Mouse (Mus musculus) CH12.LX (cell line): Measurements from ENCODE around the gene Gm49405. TPM values are rescaled to one million over a fixed set of nuclear protein-coding genes. Genes with fewer than 3 reads are reported as not detected.
"Not testable (repeated sequence)": the region's sequence is repeated elsewhere in the genome, so short reads cannot be mapped to it uniquely, and the experiment has no call there.

Source experiments
- DNase-seq: peaks from one replicate; pipeline ENCODE4 v3.0.0-alpha.2; 2013; ENCODE audit errors: extremely low read depth
- H3K27ac ChIP-seq: 2 replicates; pipeline ENCODE4 v1.5.1; 2012; ENCODE audit warnings: low read depth, mild to moderate bottlenecking, control low read depth, moderate library complexity; ENCODE audit not compliant: insufficient read depth
- H3K27me3 ChIP-seq: replicated peaks from 2 replicates; pipeline ENCODE3; 2012; ENCODE audit warnings: inconsistent platforms
- H3K36me3 ChIP-seq, 2 experiments: replicated peaks in 1 of 2; 2 replicates each; pipeline versions ENCODE3 to v1.6.1; 2012; ENCODE audit warnings: inconsistent platforms in 1 of 2, low read length in 1 of 2, mild to moderate bottlenecking in 1 of 2, mixed read lengths in 1 of 2, moderate library complexity in 1 of 2; ENCODE audit not compliant: control insufficient read depth in 1 of 2, insufficient read depth in 1 of 2
- H3K4me1 ChIP-seq, 2 experiments: 2 replicates each; pipeline ENCODE4 v1.6.1; 2012; ENCODE audit warnings: inconsistent platforms in 1 of 2, moderate library complexity in 1 of 2; ENCODE audit not compliant: insufficient read depth in 2 of 2, control insufficient read depth in 1 of 2
- H3K4me2 ChIP-seq: 2 replicates; pipeline ENCODE4 v1.6.1; 2012; ENCODE audit warnings: low read depth, mild to moderate bottlenecking, control low read depth; ENCODE audit not compliant: poor library complexity, insufficient read depth, severe bottlenecking
- H3K4me3 ChIP-seq, 3 experiments: fragments of 150-350 bp in 1 of 3; sonication (generic) in 1 of 3; replicated peaks in 1 of 3; 2 replicates each; pipeline versions ENCODE3 to v1.5.1; 2011 to 2012; ENCODE audit warnings: low read depth in 2 of 3, low read length in 2 of 3, mild to moderate bottlenecking in 2 of 3, moderate library complexity in 2 of 3, control low read depth in 1 of 3, improper control_type of control experiment in 1 of 3, inconsistent platforms in 1 of 3, mixed read lengths in 1 of 3; ENCODE audit not compliant: poor library complexity in 1 of 3
- H3K79me2 ChIP-seq: replicated peaks from 2 replicates; pipeline ENCODE4 v1.6.1; 2012; ENCODE audit warnings: mild to moderate bottlenecking, moderate library complexity; ENCODE audit not compliant: control insufficient read depth, poor library complexity, insufficient read depth, severe bottlenecking; ENCODE audit errors: extremely low read depth
- H3K9ac ChIP-seq: 2 replicates; pipeline ENCODE4 v1.6.1; 2012; ENCODE audit warnings: low read depth, mild to moderate bottlenecking, control low read depth, moderate library complexity; ENCODE audit not compliant: insufficient read depth
- H3K9me3 ChIP-seq: replicated peaks from 2 replicates; pipeline ENCODE3; 2012; ENCODE audit warnings: low read length, inconsistent platforms, mixed read lengths
- CHD1 ChIP-seq: IDR thresholded peaks from 2 replicates; pipeline ENCODE4 v1.6.1; 2012; ENCODE audit warnings: low read depth, low read length, improper control_type of control experiment, inconsistent platforms
- CTCF ChIP-seq, 2 experiments: IDR thresholded peaks in 1 of 2; conservative IDR thresholded peaks in 1 of 2; 2 replicates each; pipeline ENCODE4 v1.5.1; 2011 to 2012; ENCODE audit warnings: low read depth in 2 of 2, low read length in 2 of 2, improper control_type of control experiment in 1 of 2, inconsistent platforms in 1 of 2, mild to moderate bottlenecking in 1 of 2, moderate library complexity in 1 of 2
- E2F4 ChIP-seq: IDR thresholded peaks from 2 replicates; pipeline ENCODE4 v1.6.1; 2011; ENCODE audit warnings: low read depth, low read length, improper control_type of control experiment; ENCODE audit not compliant: insufficient replicate concordance
- GABPA ChIP-seq: IDR thresholded peaks from 2 replicates; pipeline ENCODE4 v1.6.1; 2012; ENCODE audit warnings: low read depth, low read length, improper control_type of control experiment, inconsistent platforms; ENCODE audit not compliant: insufficient replicate concordance
- JUN ChIP-seq: IDR thresholded peaks from 2 replicates; pipeline ENCODE4 v1.6.1; 2011; ENCODE audit warnings: low read depth, mild to moderate bottlenecking, low read length, improper control_type of control experiment, moderate library complexity; ENCODE audit not compliant: insufficient read depth
- JUND ChIP-seq: conservative IDR thresholded peaks from 2 replicates; pipeline ENCODE4 v1.6.1; 2011; ENCODE audit warnings: low read depth, low read length, improper control_type of control experiment
- KAT2A ChIP-seq: IDR thresholded peaks from 2 replicates; pipeline ENCODE4 v1.6.1; 2012; ENCODE audit warnings: low read length, improper control_type of control experiment, inconsistent platforms; ENCODE audit not compliant: insufficient replicate concordance
- MAFK ChIP-seq: IDR thresholded peaks from 2 replicates; pipeline ENCODE4 v1.6.1; 2011; ENCODE audit warnings: low read length, improper control_type of control experiment; ENCODE audit not compliant: insufficient replicate concordance
- POLR2AphosphoS2 ChIP-seq: IDR thresholded peaks from 2 replicates; pipeline ENCODE4 v1.6.1; 2011; ENCODE audit warnings: low read depth, low read length, improper control_type of control experiment
- dilution Hi-C: fragments of 300-500 bp; cut with MboI; formaldehyde crosslinking; loops from 2 replicates; pipeline ENCODE4 v1.14.3; 2020; ENCODE audit warnings: low sequenced_read_pairs; ENCODE audit not compliant: extremely low pct_unique_long_range_greater_than_20kb, extremely low pct_ligation_motif_present
- in situ Hi-C: fragments of 300-500 bp; cut with MboI; formaldehyde crosslinking; loops from 3 replicates; pipeline ENCODE4 v1.14.3; 2019; ENCODE audit warnings: low sequenced_read_pairs, low pct_ligation_motif_present, low pct_unique_long_range_greater_than_20kb, mixed read lengths
- polyA plus RNA-seq: library from polyadenylated mRNA; unstranded; fragments of >175 nt; gene quantifications from 2 replicates; pipeline ENCODE4 v1.2.1, GENCODE M21; 2012; ENCODE audit warnings: low read depth; ENCODE audit not compliant: insufficient read length
- total RNA-seq, 2 experiments: library from RNA; depleted of rRNA; stranded (reverse); fragments of 300-350 nt in 1 of 2; fragments of >200 nt in 1 of 2; gene quantifications; 2 replicates each; pipeline ENCODE4 v1.2.3; 2012 to 2014

Gm49405 gene
- total and polyA plus RNA-seq, 3 experiments = 0.99 to 2.7 (median 2.0) TPM

- TF ChIP-seq CHD1 = no peak
- no peaks in the 10 kb centered on the region for H3K79me2 ChIP-seq
- H3K4me1 ChIP-seq = peaks cover 2 to 9% of the 10 kb centered on the region in 2 experiments; a peak in 2 of 4 replicates
- dilution Hi-C loops = no loop called here
- H3K27me3 ChIP-seq = no peaks in the 10 kb centered on the region
- H3K27ac ChIP-seq = no peak within 1 kb of the TSS
- no peaks in the 10 kb centered on the region for H3K9me3 ChIP-seq
- no peak for DNase-seq
- H3K9ac ChIP-seq = no peak within 1 kb of the TSS
- no peak within 1 kb of the TSS for H3K4me2 ChIP-seq
- no peaks in the 10 kb centered on the region for H3K36me3 ChIP-seq
- in situ Hi-C loops = no loop called here
- H3K4me3 ChIP-seq = no peak within 1 kb of the TSS
Observed at GRCm38 (mm10) chr19:3958470-3958869, 42.0 kb upstream of the Gm49405 start, which contains the start of gene Aldh3b3. Gene Aldh3b3 (plus strand): TSS chr19:3958645.

GRCm38 (mm10) chr19:3959030-3959429 is 41.4 kb upstream of the Gm49405 start:
- H3K36me3 ChIP-seq = no peaks in the 10 kb centered on the region
- in situ Hi-C loops = no loop called here
- no peak overlapping the region for H3K27ac ChIP-seq
- no peak for DNase-seq
- no peaks in the 10 kb centered on the region for H3K79me2 ChIP-seq
- dilution Hi-C loops = no loop called here
- no peaks in the 10 kb centered on the region for H3K27me3 ChIP-seq
- no peak overlapping the region for H3K9ac ChIP-seq
- H3K9me3 ChIP-seq = no peaks in the 10 kb centered on the region
- TF ChIP-seq GABPA = no peak
- no peak for TF ChIP-seq CTCF (conservative IDR thresholded peaks at IDR 0.05 in 1 of 2, IDR thresholded peaks at IDR 0.05 in 1 of 2; ENCODE audit: low read depth in 2 of 2, low read length in 2 of 2)
- no peak for TF ChIP-seq POLR2AphosphoS2
- TF ChIP-seq JUN = no peak
- no peak for TF ChIP-seq JUND
- TF ChIP-seq MAFK = no peak
- H3K4me3 ChIP-seq = no peak overlapping the region
- H3K4me1 ChIP-seq = peaks cover 2 to 14% of the 10 kb centered on the region in 2 experiments; a peak in 3 of 4 replicates
- H3K4me2 ChIP-seq = no peak overlapping the region

GRCm38 (mm10) chr19:3960211-3960610 is 40.2 kb upstream of the Gm49405 start:
- Histone ChIP-seq H3K4me3 (no peak overlapping the region), H3K27ac (no peak overlapping the region), H3K9ac (no peak overlapping the region), H3K4me1 (peaks cover 2 to 17% of the 10 kb centered on the region in 2 experiments; a peak in 3 of 4 replicates), H3K4me2 (no peak overlapping the region), H3K27me3 (no peaks in the 10 kb centered on the region), H3K36me3 (no peaks in the 10 kb centered on the region), H3K9me3 (no peaks in the 10 kb centered on the region), H3K79me2 (no peaks in the 10 kb centered on the region)
- in situ Hi-C loops (no loop called here), dilution Hi-C loops (no loop called here)
- TF ChIP-seq KAT2A = no peak
- TF ChIP-seq E2F4 = no peak
- TF ChIP-seq CTCF (conservative IDR thresholded peaks at IDR 0.05 in 1 of 2, IDR thresholded peaks at IDR 0.05 in 1 of 2; ENCODE audit: low read depth in 2 of 2, low read length in 2 of 2) = no peak
- DNase-seq = no peak

GRCm38 (mm10) chr19:3961805-3962204 is 38.6 kb upstream of the Gm49405 start:
- H3K36me3 ChIP-seq, H3K79me2 ChIP-seq, H3K27me3 ChIP-seq, H3K9me3 ChIP-seq, dilution Hi-C loops, H3K27ac ChIP-seq, in situ Hi-C loops, H3K4me3 ChIP-seq, H3K9ac ChIP-seq, DNase-seq, H3K4me2 ChIP-seq: not testable (repeated sequence)
- H3K4me1 ChIP-seq = peaks cover 0 to 17% of the 10 kb centered on the region in 2 experiments; a peak in 3 of 4 replicates
